Mouse (Mus musculus): ENCODE results near the gene Pla2g16. TPM values are rescaled to one million over a fixed set of nuclear protein-coding genes. Genes with fewer than 3 reads are reported as not detected.

The Pla2g16 gene
- total and polyA plus RNA-seq, 2 experiments from 2014 or later, result 6.0 to 6.6 TPM

DNA sequence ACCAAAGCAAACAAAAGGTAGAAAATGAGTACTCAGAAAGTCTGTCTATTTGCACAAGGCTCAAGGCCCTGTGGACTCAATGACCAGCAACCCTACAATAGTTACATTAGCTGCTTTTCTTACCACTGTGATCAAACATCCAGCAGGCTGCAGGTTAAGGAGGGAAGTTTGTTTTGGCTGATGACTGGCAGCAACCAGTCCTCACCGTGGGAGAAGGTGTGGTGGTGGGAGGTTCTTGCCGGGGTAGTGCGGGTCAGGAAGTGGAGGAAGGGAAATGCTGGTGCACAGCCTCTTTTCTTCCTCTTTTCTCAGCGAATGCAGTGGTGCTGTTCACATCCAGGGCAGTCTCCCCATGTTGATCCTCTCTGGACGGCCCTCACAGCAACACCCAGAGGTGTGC is 23.8 kb downstream of the Pla2g16 start:
- no peak overlapping the region for H3K4me2 ChIP-seq (ENCODE audit: low read depth)
- H3K4me1 ChIP-seq (ENCODE audit: insufficient read depth), result no peaks in the 10 kb centered on the region
- no peak overlapping the region for H3K9ac ChIP-seq
- H3K27me3 ChIP-seq (ENCODE audit: insufficient read depth, low read length), result no peaks in the 10 kb centered on the region
- DNase-seq (no peak), ATAC-seq (no peak)
- TF ChIP-seq CTCF (IDR thresholded peaks at IDR 0.05; ENCODE audit: low read depth), result no peak
- H3K9me3 ChIP-seq (ENCODE audit: low read length), result no peaks in the 10 kb centered on the region
- H3K4me3 ChIP-seq (ENCODE audit: low read depth, low read length), result no peak overlapping the region
- no peaks in the 10 kb centered on the region for H3K36me3 ChIP-seq (ENCODE audit: insufficient read depth)
- no peak overlapping the region for H3K27ac ChIP-seq (ENCODE audit: low read depth, low read length)
- WGBS, result 69% methylated on average over 5 of the region's 5 CpGs

DNA sequence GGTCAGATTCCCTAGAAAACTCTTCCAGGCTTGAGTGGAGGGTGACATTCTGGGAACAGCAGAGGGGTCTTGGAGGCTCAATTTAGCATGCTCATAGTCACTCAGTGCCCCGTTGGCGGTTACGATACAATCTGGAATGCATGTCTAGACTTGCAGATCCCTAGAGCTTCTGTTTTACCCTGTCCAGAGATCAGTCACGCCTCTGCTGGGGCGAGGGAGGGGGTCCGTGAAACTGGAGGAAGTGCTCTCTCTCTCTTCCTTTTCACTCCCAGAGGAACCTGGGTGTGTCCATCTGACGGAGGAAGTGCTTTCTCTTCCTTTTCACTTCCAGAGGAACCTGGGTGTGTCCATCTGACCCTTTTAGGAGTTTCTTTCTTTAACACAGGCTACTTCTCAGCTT is 25.8 kb downstream of the Pla2g16 start:
- no peak for DNase-seq
- H3K36me3 ChIP-seq (ENCODE audit: insufficient read depth), result no peaks in the 10 kb centered on the region
- no peak overlapping the region for H3K9ac ChIP-seq
- no peak for ATAC-seq
- no peaks in the 10 kb centered on the region for H3K9me3 ChIP-seq (ENCODE audit: low read length)
- no peak for TF ChIP-seq CTCF (IDR thresholded peaks at IDR 0.05; ENCODE audit: low read depth)
- H3K4me3 ChIP-seq (ENCODE audit: low read depth, low read length), result no peak overlapping the region
- no peak overlapping the region for H3K27ac ChIP-seq (ENCODE audit: low read depth, low read length)
- no peaks in the 10 kb centered on the region for H3K4me1 ChIP-seq (ENCODE audit: insufficient read depth)
- H3K27me3 ChIP-seq (ENCODE audit: insufficient read depth, low read length), result no peaks in the 10 kb centered on the region
- WGBS, result 74% methylated on average over 7 of the region's 7 CpGs
- no peak overlapping the region for H3K4me2 ChIP-seq (ENCODE audit: low read depth)

DNA sequence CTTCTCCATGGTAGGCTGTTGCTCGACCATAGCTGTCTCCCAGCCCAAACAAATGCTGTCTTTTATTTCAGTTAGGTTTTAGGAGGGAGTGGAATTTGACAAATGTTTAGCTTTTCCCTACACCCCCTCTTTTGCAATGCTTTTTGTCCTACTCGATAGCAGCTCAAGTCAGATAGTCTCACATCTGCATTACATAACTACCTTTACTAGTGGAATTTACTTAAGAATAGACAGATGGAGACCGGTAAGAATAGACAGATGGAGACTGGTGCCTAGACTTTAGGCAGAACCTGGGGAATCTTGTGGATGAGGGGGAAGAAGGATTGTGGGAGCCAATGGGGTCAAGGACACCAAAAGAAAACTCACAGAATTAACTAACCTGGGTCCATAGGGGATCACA is 26.3 kb downstream of the Pla2g16 start:
- Histone ChIP-seq H3K4me3 (ENCODE audit: low read depth, low read length) (no peak overlapping the region), H3K4me1 (ENCODE audit: insufficient read depth) (no peaks in the 10 kb centered on the region), H3K27me3 (ENCODE audit: insufficient read depth, low read length) (no peaks in the 10 kb centered on the region), H3K36me3 (ENCODE audit: insufficient read depth) (no peaks in the 10 kb centered on the region), H3K9ac (no peak overlapping the region), H3K9me3 (ENCODE audit: low read length) (no peaks in the 10 kb centered on the region), H3K27ac (ENCODE audit: low read depth, low read length) (no peak overlapping the region), H3K4me2 (ENCODE audit: low read depth) (no peak overlapping the region)
- no peak for ATAC-seq
- 82% methylated on average over 3 of the region's 3 CpGs for WGBS
- no peak for DNase-seq
- TF ChIP-seq CTCF (IDR thresholded peaks at IDR 0.05; ENCODE audit: low read depth), result no peak

DNA sequence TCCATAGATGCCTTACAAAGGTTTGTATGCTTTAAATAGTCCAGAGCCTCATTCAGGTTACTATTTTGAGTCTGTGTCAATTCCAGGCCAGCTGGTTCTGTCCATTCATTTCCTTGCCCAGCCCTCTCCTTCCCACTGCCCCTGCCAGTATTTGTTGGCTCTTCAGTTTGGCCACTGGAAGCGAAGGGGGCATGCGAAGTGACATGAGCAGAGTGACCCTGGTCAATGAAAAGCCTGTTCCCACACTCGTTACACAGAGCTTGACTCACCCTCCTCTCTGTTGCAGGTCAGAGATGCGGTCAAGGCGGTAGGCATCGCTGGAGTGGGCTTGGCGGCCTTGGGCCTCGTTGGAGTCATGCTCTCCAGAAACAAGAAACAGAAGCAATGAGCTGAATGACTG is 28.0 kb downstream of the Pla2g16 start:
- Histone ChIP-seq H3K4me2 (ENCODE audit: low read depth) (no peak overlapping the region), H3K4me3 (ENCODE audit: low read depth, low read length) (no peak overlapping the region), H3K4me1 (ENCODE audit: insufficient read depth) (no peaks in the 10 kb centered on the region), H3K36me3 (ENCODE audit: insufficient read depth) (no peaks in the 10 kb centered on the region), H3K9ac (no peak overlapping the region), H3K9me3 (ENCODE audit: low read length) (no peaks in the 10 kb centered on the region), H3K27me3 (ENCODE audit: insufficient read depth, low read length) (no peaks in the 10 kb centered on the region), H3K27ac (ENCODE audit: low read depth, low read length) (no peak overlapping the region)
- no peak for ATAC-seq
- DNase-seq, result no peak
- TF ChIP-seq CTCF (IDR thresholded peaks at IDR 0.05; ENCODE audit: low read depth), result no peak
- WGBS, result 78% methylated on average over 8 of the region's 8 CpGs

DNA sequence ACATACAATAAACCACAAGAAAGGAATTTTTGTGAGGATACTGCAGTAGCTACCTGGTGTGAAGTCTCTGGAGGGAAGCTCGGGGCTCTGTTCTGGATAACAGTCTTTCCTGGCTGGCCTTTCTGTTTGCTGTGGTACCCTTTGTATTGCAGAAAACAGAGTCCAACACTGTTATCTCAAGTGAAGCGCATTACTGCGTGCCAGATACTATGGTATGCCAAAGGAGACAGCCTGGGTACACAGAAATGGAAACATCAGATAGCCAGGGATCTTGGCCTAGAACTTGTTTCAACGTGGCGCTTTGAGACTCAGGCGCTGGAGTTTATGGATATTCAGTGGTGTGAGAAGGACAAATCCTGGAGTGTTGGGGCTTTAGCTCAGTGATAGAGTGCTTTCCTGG is 28.5 kb downstream of the Pla2g16 start:
- no peaks in the 10 kb centered on the region for H3K27me3 ChIP-seq (ENCODE audit: insufficient read depth, low read length)
- no peak for TF ChIP-seq CTCF (IDR thresholded peaks at IDR 0.05; ENCODE audit: low read depth)
- H3K36me3 ChIP-seq (ENCODE audit: insufficient read depth), result no peaks in the 10 kb centered on the region
- no peaks in the 10 kb centered on the region for H3K9me3 ChIP-seq (ENCODE audit: low read length)
- DNase-seq (no peak), ATAC-seq (no peak)
- H3K4me3 ChIP-seq (ENCODE audit: low read depth, low read length), result no peak overlapping the region
- no peak overlapping the region for H3K27ac ChIP-seq (ENCODE audit: low read depth, low read length)
- H3K4me2 ChIP-seq (ENCODE audit: low read depth), result no peak overlapping the region
- no peaks in the 10 kb centered on the region for H3K4me1 ChIP-seq (ENCODE audit: insufficient read depth)
- 89% methylated on average over 6 of the region's 6 CpGs for WGBS
- H3K9ac ChIP-seq, result no peak overlapping the region

DNA sequence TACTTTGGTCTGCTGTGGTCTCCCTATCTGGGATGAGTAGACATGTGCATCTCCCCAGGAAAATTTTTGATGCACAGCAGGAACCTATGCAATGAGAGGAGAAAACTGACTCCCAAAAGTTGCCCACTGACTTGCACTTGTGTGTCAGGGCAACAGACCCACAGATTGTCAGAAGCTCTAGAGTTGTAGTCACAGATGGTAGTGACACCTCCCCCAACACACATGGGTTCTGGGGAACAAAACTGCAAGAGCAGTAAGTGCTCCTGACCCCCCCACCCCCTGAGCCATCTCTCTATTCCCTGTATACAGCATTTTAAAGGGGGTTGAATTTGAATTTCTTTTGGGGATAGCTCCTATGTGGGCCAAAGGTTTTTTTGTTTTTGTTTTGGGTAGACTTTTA is 33.5 kb downstream of the Pla2g16 start:
- no peak overlapping the region for H3K27ac ChIP-seq (ENCODE audit: low read depth, low read length)
- TF ChIP-seq CTCF (IDR thresholded peaks at IDR 0.05; ENCODE audit: low read depth), result no peak
- no peaks in the 10 kb centered on the region for H3K9me3 ChIP-seq (ENCODE audit: low read length)
- no peaks in the 10 kb centered on the region for H3K27me3 ChIP-seq (ENCODE audit: insufficient read depth, low read length)
- DNase-seq, result no peak
- ATAC-seq, result no peak
- H3K4me1 ChIP-seq (ENCODE audit: insufficient read depth), result no peaks in the 10 kb centered on the region
- no peaks in the 10 kb centered on the region for H3K36me3 ChIP-seq (ENCODE audit: insufficient read depth)
- no peak overlapping the region for H3K4me3 ChIP-seq (ENCODE audit: low read depth, low read length)
- no peak overlapping the region for H3K9ac ChIP-seq
- no peak overlapping the region for H3K4me2 ChIP-seq (ENCODE audit: low read depth)

DNA sequence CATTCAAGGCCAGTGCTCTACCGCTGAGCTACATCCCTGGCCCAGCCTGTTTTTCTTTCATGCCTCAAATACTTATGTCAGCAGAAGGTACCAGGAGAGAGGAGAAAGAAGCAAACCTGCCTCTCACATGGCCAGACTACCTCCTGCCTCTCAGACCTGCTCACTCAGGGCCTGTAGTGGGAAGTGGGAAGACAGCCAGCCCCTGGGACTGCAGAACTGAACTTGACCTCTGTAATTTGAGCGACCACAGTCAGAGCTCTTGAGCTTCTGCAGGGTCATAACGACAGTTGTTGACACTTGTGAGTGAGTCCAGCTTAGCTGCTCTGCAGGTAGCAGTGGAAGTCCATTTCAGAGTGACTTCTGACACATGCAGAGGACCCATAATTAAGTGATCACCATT is 34.8 kb downstream of the Pla2g16 start:
- ATAC-seq (no peak), DNase-seq (no peak)
- H3K9ac ChIP-seq, result no peak overlapping the region
- no peaks in the 10 kb centered on the region for H3K9me3 ChIP-seq (ENCODE audit: low read length)
- 64% methylated on average over 3 of the region's 3 CpGs for WGBS
- TF ChIP-seq CTCF (IDR thresholded peaks at IDR 0.05; ENCODE audit: low read depth), result no peak
- H3K36me3 ChIP-seq (ENCODE audit: insufficient read depth), result no peaks in the 10 kb centered on the region
- H3K27ac ChIP-seq (ENCODE audit: low read depth, low read length), result no peak overlapping the region
- no peak overlapping the region for H3K4me3 ChIP-seq (ENCODE audit: low read depth, low read length)
- H3K4me2 ChIP-seq (ENCODE audit: low read depth), result no peak overlapping the region
- no peaks in the 10 kb centered on the region for H3K4me1 ChIP-seq (ENCODE audit: insufficient read depth)
- H3K27me3 ChIP-seq (ENCODE audit: insufficient read depth, low read length), result no peaks in the 10 kb centered on the region

DNA sequence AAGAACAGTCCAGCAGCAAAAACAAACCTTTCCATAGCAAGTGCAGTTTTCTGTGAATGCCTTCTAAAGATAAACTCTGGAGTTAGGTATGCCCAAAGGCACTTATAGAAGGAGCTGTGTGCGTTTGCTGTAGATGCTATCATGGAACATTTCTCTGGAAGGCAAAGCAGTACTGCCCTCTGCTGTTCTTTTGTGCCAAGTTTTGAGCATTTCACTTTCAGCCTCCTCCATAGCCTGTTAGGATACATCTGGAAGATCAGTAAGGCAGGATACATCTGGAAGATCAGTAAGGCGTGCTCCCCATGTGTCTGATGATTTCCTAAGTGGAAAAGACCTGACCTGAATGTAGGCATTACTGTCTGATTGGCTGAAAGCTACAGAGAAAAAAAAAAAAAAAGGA is 38.3 kb downstream of the Pla2g16 start:
- Histone ChIP-seq H3K27me3 (ENCODE audit: insufficient read depth, low read length) (no peaks in the 10 kb centered on the region), H3K9me3 (ENCODE audit: low read length) (no peaks in the 10 kb centered on the region), H3K9ac (no peak overlapping the region), H3K27ac (ENCODE audit: low read depth, low read length) (no peak overlapping the region), H3K4me1 (ENCODE audit: insufficient read depth) (no peaks in the 10 kb centered on the region), H3K4me3 (ENCODE audit: low read depth, low read length) (no peak overlapping the region), H3K36me3 (ENCODE audit: insufficient read depth) (no peaks in the 10 kb centered on the region), H3K4me2 (ENCODE audit: low read depth) (no peak overlapping the region)
- TF ChIP-seq CTCF (IDR thresholded peaks at IDR 0.05; ENCODE audit: low read depth), result peak; percentile 73
- 26% methylated on average over 2 of the region's 2 CpGs for WGBS
- DNase-seq (peak; percentile 48), ATAC-seq (no peak)

All from forebrain, postnatal 0 days (tissue).